Mouse (Mus musculus) layer of hippocampus, adult 6 months (tissue): ENCODE measurements around the gene Sez6. TPM values are rescaled to one million over a fixed set of nuclear protein-coding genes. Genes with fewer than 3 reads are reported as not detected.

Experiments used
- long read RNA-seq, 2 experiments: library from polyadenylated mRNA; unstranded; transcript quantifications; one replicate each; pipeline ENCODE4 v2.0.0; 2019 to 2020
- polyA plus RNA-seq: library from polyadenylated mRNA; unstranded; fragments of <200 nt; fragmentation: Nextera tagmentation; gene quantifications from 2 replicates; pipeline ENCODE4 v1.2.3, GENCODE M21; 2021

The Sez6 gene
- 56.3 and 84.5 TPM in 2 replicates for polyA plus RNA-seq
- long read RNA-seq, experiment 1, full-length matches to known transcripts = 6 of 48 reads
- long read RNA-seq, experiment 1, partial matches to known transcripts = 38 of 48 reads
- long read RNA-seq, experiment 1, other reads (novel, unspliced or antisense) = 4 of 48 reads
- long read RNA-seq, experiment 2, full-length matches to known transcripts = 36 of 147 reads
- long read RNA-seq, experiment 2, partial matches to known transcripts = 81 of 147 reads
- long read RNA-seq, experiment 2, other reads (novel, unspliced or antisense) = 30 of 147 reads

GRCm38 (mm10) chr11:77930751-77931540, at the start of gene Sez6:
Gene Sez6 (plus strand): TSS chr11:77930800.

DNA sequence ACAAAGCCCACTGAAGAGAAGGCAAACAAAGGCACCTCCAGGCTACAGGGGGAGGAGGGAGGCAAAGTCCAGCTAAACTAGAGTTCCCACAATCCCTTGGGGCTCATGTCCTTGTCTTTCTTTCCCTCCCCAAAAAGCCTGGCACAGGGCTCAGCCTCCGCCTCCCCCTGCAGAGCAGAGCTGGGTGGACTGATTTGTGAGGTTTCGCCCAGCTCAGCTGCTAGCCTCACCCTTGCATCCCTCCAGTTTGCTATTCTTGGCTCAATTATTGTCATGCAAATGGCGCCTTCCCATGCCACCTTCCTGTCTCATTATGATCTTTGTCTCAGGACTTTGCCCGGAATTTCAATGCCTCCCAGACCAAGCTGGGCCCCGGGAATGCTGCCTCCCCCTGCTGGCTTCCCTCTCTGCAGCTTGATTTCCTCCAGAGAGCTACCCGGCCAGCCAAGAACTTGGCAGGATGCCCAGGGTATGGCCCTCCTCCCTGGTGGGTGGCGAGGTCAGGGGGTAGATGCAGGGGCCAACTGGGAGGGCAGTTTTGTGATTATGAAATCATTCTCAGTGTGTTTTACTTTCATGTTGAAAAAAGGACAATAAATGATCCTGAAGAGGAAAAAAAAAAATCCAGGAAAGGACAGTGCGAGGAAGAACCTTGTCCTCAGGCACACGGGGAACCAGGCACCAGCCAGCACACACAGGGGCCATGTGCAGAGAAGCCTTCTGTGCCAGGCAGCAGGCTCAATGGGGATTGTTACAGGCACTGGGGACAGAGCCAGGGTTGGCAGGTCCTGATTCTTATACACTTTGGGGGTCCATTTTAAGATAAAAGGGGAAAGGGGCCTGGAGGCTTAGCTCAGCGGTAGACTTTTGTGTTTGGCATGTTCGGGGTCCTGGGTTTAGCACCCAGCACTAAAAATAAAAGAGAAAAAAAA, 36.5 kb upstream of the Sez6 start, which contains the start of gene Pipox:
Gene Pipox (minus strand): TSS at position 310 of the 932 bp plus-strand sequence.

GRCm38 (mm10) chr11:77982441-77982905, 51.9 kb downstream of the Sez6 start, which contains the start of gene Phf12:
Gene Phf12 (plus strand): TSS chr11:77982754.

Other genes with a start within 250 kb of the Sez6 start
- gene Nufip2, start 244.6 kb upstream of the Sez6 start, polyA plus RNA-seq = 5.9 and 6.2 TPM in 2 replicates
- gene Cryba1, start 205.5 kb upstream of the Sez6 start, polyA plus RNA-seq = 0.26 TPM in 1 of 2 replicates, not detected in the other
- gene Myo18a, start 167.6 kb upstream of the Sez6 start, polyA plus RNA-seq = 18.8 and 20.7 TPM in 2 replicates
- gene Gm10277, start 143.1 kb upstream of the Sez6 start, polyA plus RNA-seq = 0.06 TPM in 1 of 2 replicates, not detected in the other
- gene Pipox, start 36.7 kb upstream of the Sez6 start, polyA plus RNA-seq = 0.74 and 1.2 TPM in 2 replicates
- gene Phf12, start 52.0 kb downstream of the Sez6 start, polyA plus RNA-seq = 5.8 and 6.5 TPM in 2 replicates
- gene Dhrs13, start 101.5 kb downstream of the Sez6 start, polyA plus RNA-seq = 7.9 and 8.6 TPM in 2 replicates
- gene Flot2, start 107.1 kb downstream of the Sez6 start, polyA plus RNA-seq = 79.1 and 79.3 TPM in 2 replicates
- 10.9 and 11.1 TPM in 2 replicates for gene Eral1, start 149.6 kb downstream of the Sez6 start, polyA plus RNA-seq
- gene Fam222b, start 163.9 kb downstream of the Sez6 start, polyA plus RNA-seq = 11.3 and 12.7 TPM in 2 replicates
- gene Traf4, start 234.8 kb downstream of the Sez6 start, polyA plus RNA-seq = 7.1 and 10.1 TPM in 2 replicates
- 1.4 and 2.0 TPM in 2 replicates for gene Nek8, start 245.9 kb downstream of the Sez6 start, polyA plus RNA-seq
- 31.4 and 34.6 TPM in 2 replicates for gene Tlcd1, start 245.9 kb downstream of the Sez6 start, polyA plus RNA-seq